Mouse (Mus musculus) heart, postnatal 0 days (tissue): Measurements from ENCODE around the gene Rarg. TPM values are rescaled to one million over a fixed set of nuclear protein-coding genes. Genes with fewer than 3 reads are reported as not detected.
A peak's percentile ranks its signal among the peaks of the same experiment; 100 is the strongest.

Experiments used
- ATAC-seq: fragments of 200-750 bp; cut with Nextera tagmentation; 2 replicates; pipeline ENCODE4 v1.8.0; 2017; ENCODE audit warnings: low read depth, moderate number of reproducible peaks, moderate library complexity; ENCODE audit not compliant: insufficient read depth
- DNase-seq: peaks from one replicate; pipeline ENCODE4 v3.0.0-alpha.2; 2016; ENCODE audit warnings: low spot score
- H3K27ac ChIP-seq: fragments of 300-500 bp; sonication (generic); 2 replicates; pipeline ENCODE4 v1.5.1; 2014; ENCODE audit warnings: low read depth, mild to moderate bottlenecking
- H3K27me3 ChIP-seq: fragments of 300-500 bp; sonication (generic); 2 replicates; pipeline ENCODE4 v1.6.1; 2014; ENCODE audit warnings: low read length, mixed read lengths; ENCODE audit not compliant: control insufficient read depth, insufficient read depth
- H3K36me3 ChIP-seq: fragments of 300-500 bp; sonication (generic); replicated peaks from 2 replicates; pipeline ENCODE4 v1.6.1; 2014; ENCODE audit warnings: low read length, mixed read lengths; ENCODE audit not compliant: control insufficient read depth, insufficient read depth
- H3K4me1 ChIP-seq: fragments of 300-500 bp; sonication (generic); 2 replicates; pipeline ENCODE4 v1.6.1; 2014; ENCODE audit warnings: antibody characterized with exemption; ENCODE audit not compliant: control insufficient read depth, insufficient read depth
- H3K4me2 ChIP-seq: fragments of 300-500 bp; sonication (generic); 2 replicates; pipeline ENCODE4 v1.6.1; 2014; ENCODE audit warnings: low read depth, mild to moderate bottlenecking, low read length, moderate library complexity
- H3K4me3 ChIP-seq: fragments of 300-500 bp; sonication (generic); 2 replicates; pipeline ENCODE4 v1.5.1; 2014; ENCODE audit warnings: low read depth, low read length
- H3K9ac ChIP-seq: fragments of 300-500 bp; sonication (generic); replicated peaks from 2 replicates; pipeline ENCODE4 v1.6.1; 2014; ENCODE audit warnings: low read depth, low read length, mixed read lengths
- H3K9me3 ChIP-seq: fragments of 300-500 bp; sonication (generic); replicated peaks from 2 replicates; pipeline ENCODE4 v1.6.1; 2016; ENCODE audit warnings: low read length; ENCODE audit not compliant: control insufficient read depth
- CTCF ChIP-seq: IDR thresholded peaks from 2 replicates; pipeline ENCODE4 v1.5.1; 2016; ENCODE audit warnings: antibody characterized with exemption, control low read depth, low read depth
- EP300 ChIP-seq: IDR thresholded peaks from 2 replicates; pipeline ENCODE4 v1.6.1; 2016; ENCODE audit warnings: antibody characterized with exemption, low read depth
- WGBS: fragments of 180-500 bp; shearing (Covaris S2); extraction: QIAGEN DNeasy Blood & Tissue Kit; methylation state at CpG from one replicate; pipeline ENCODE4 v1.1.7; 2014; 5-methylcytosine and 5-hydroxymethylcytosine counted together
- polyA plus RNA-seq: library from polyadenylated mRNA; unstranded; fragments of >200 nt; fragmentation: Nextera tagmentation; extraction: Ambion mirVana; gene quantifications from 2 replicates; pipeline ENCODE4 v1.2.1, GENCODE M21; 2015
- total RNA-seq: library from RNA; depleted of rRNA; stranded (reverse); fragments of >200 nt; gene quantifications from 2 replicates; pipeline ENCODE4 v1.2.3, GENCODE M21; 2014; ENCODE audit warnings: low replicate concordance

Rarg gene
- total and polyA plus RNA-seq, 2 experiments from 2014 or later, result 6.0 to 8.9 TPM

GRCm38 (mm10) chr15:102204674-102205505, 52.4 kb downstream of the Rarg start, which contains the start of gene Csad:
Gene Csad (minus strand): TSS chr15:102204724.
- ATAC-seq (no peak), DNase-seq (no peak)
- no peak for TF ChIP-seq EP300
- TF ChIP-seq CTCF, result no peak
- H3K36me3 ChIP-seq, result peaks cover 37% of the 10 kb centered on the region
- 59% methylated on average over 19 of the region's 19 CpGs for WGBS
- H3K27me3 ChIP-seq, result no peaks in the 10 kb centered on the region
- peak within 1 kb of the TSS; percentile 89 for H3K4me2 ChIP-seq
- no peaks in the 10 kb centered on the region for H3K9me3 ChIP-seq
- peaks cover 22% of the 10 kb centered on the region for H3K4me1 ChIP-seq
- peak within 1 kb of the TSS; percentile 93 for H3K9ac ChIP-seq
- H3K27ac ChIP-seq, result peak within 1 kb of the TSS; percentile 99
- peak within 1 kb of the TSS; percentile 95 for H3K4me3 ChIP-seq

- under 1% methylated on average over 34 of the region's 72 CpGs for WGBS
- no peak for TF ChIP-seq EP300
- TF ChIP-seq CTCF, result no peak
Observed at GRCm38 (mm10) chr15:102203835-102204381, 53.4 kb downstream of the Rarg start.

GRCm38 (mm10) chr15:102202971-102203834, 54.1 kb downstream of the Rarg start, which contains the start of gene Zfp740:
Gene Zfp740 (plus strand): TSS chr15:102203249.
- Histone ChIP-seq H3K27ac (peak within 1 kb of the TSS; percentile 99), H3K4me1 (peaks cover 22% of the 10 kb centered on the region), H3K9ac (peak within 1 kb of the TSS; percentile 93), H3K9me3 (no peaks in the 10 kb centered on the region), H3K4me3 (peak within 1 kb of the TSS; percentile 95), H3K36me3 (peaks cover 20% of the 10 kb centered on the region), H3K4me2 (peak within 1 kb of the TSS; percentile 89), H3K27me3 (no peaks in the 10 kb centered on the region)
- ATAC-seq (peak; percentile 98), DNase-seq (peak; percentile 97)
- under 1% methylated on average over 56 of the region's 68 CpGs for WGBS
- peak; percentile 77; the same call in 1 of the 2 replicates for TF ChIP-seq EP300
- TF ChIP-seq CTCF, result no peak

More at GRCm38 (mm10) chr15:102203835-102204381, 53.4 kb downstream of the Rarg start:
- peak; percentile 41 for ATAC-seq
- H3K27me3 ChIP-seq, result no peaks in the 10 kb centered on the region
- peak overlapping the region; percentile 95 for H3K4me3 ChIP-seq
- peak overlapping the region; percentile 89 for H3K4me2 ChIP-seq
- DNase-seq, result peak; percentile 55
- peaks cover 27% of the 10 kb centered on the region for H3K36me3 ChIP-seq
- peaks cover 22% of the 10 kb centered on the region for H3K4me1 ChIP-seq
- peak overlapping the region; percentile 93 for H3K9ac ChIP-seq
- peak overlapping the region; percentile 99 for H3K27ac ChIP-seq
- no peaks in the 10 kb centered on the region for H3K9me3 ChIP-seq

- no peak overlapping the region for H3K4me2 ChIP-seq
- ATAC-seq, result no peak
- H3K9ac ChIP-seq, result no peak overlapping the region
- no peak overlapping the region for H3K27ac ChIP-seq
- H3K27me3 ChIP-seq, result no peaks in the 10 kb centered on the region
- H3K4me3 ChIP-seq, result no peak overlapping the region
- no peaks in the 10 kb centered on the region for H3K36me3 ChIP-seq
- whole genome bisulfite sequencing, result 88% methylated on average over 4 of the region's 4 CpGs
- no peak for DNase-seq
- H3K4me1 ChIP-seq, result peaks cover 4% of the 10 kb centered on the region; the same call in 1 of the 2 replicates
- H3K9me3 ChIP-seq, result no peaks in the 10 kb centered on the region
- TF ChIP-seq EP300 (no peak), CTCF (no peak)
Observed at GRCm38 (mm10) chr15:102198841-102199240, 58.5 kb downstream of the Rarg start.

GRCm38 (mm10) chr15:102195373-102195772, 61.9 kb downstream of the Rarg start:
- no peaks in the 10 kb centered on the region for H3K4me1 ChIP-seq
- no peaks in the 10 kb centered on the region for H3K9me3 ChIP-seq
- no peak for DNase-seq
- no peak overlapping the region for H3K9ac ChIP-seq
- H3K4me3 ChIP-seq, result no peak overlapping the region
- no peaks in the 10 kb centered on the region for H3K36me3 ChIP-seq
- no peak for TF ChIP-seq EP300
- TF ChIP-seq CTCF, result no peak
- no peak for ATAC-seq
- 69% methylated on average over 4 of the region's 4 CpGs for WGBS
- no peaks in the 10 kb centered on the region for H3K27me3 ChIP-seq
- no peak overlapping the region for H3K4me2 ChIP-seq
- no peak overlapping the region for H3K27ac ChIP-seq
